Mouse (Mus musculus) CD4-positive, CD25-positive, alpha-beta regulatory T cell, adult 2 months (primary cell): ENCODE measurements around the gene Slc38a10.

Source experiments
- DNase-seq: peaks from one replicate; pipeline ENCODE4 v3.0.0-alpha.2; 2012; ENCODE audit warnings: low read depth, low spot score

The Slc38a10 gene

DNA sequence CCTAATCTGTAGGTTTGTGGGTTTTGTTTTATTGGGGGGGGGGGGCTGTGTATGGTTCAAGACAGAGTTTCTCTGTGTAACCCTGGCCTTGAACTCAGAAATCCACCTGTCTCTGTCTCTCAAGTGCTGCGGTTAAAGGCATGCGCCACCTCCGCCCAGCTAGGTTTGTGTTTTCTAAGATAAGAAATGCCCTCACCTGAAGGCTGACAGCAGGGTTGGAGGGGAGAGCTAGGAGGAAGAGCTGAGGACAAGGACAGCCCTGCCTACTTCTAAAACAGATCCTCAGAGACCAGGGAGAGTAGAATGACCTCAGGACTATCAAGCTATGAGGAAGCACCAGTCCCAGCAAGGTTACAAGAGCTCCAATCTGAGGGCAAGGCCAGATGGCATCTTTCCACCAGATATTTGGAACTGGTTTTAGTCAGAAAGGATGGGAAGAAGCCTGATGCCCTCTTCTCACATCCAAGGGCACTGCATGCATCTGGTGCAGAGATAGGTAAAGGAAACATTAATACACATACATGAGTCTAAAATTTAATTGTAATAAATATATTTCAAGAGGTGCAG, 47.6 kb downstream of the Slc38a10 start:
- no peak for DNase-seq

DNA sequence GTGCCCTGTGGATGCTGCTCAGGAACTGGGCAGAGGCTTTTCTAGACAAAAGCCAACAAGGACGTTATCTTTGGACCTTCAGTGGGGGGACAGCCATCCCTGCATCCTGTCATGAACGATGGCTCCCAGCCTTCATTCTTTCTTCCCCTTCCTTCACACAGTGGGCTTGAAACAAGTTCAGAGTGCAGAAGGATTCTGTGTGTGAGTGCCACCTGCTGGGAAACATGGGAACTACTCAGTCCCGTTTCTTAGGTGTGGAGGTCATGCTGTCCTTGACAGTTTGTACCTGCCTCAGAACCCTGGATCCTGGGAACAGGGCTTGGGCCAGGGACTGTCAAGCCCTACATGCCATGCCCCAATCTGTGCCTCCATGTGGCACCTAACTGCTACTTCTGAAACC, 50.1 kb downstream of the Slc38a10 start:
- peak; percentile 82 for DNase-seq

DNA sequence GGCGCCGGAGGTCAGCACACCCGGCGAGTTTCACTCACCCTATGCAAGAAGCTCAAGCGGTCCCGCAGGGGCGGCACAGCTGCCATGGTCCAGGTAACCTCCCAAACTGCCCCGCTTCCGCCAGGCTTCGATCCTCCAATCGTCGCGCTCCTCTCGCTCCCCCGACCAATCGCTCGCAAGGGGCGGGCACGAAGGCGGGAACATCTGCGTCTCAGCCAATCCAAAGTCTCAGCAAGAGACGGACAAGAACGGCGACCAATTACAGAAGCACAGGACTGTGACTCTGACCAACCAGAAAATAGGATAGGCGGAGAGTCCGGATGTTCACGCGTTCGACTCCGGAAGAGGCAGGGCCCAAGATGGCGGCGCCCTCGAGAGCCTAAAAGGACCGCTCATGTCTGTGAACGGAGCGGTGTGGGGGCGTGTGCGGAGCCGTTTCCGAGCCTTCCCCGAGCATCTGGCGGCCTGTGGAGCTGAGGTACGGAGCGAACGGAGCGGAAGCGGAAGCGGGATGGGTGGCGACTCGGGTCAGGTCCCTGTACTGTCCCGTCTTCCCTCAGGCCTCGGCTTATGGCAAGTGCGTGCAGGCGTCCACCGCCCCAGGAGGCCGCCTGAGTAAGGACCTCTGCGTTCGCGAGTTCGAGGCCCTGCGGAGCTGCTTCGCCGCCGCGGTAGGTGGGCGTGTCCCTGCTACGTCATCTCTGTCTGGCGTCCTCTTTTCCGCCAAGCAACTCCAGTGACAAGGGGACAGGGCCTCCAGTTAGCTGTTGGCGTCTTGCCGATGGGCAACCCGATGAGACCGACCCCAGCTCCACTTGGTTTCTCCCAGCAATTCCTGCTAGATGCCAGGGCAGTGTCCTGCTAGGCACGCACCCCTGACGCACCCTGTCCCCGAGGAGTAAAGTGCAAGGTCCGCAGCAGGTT, 52.3 kb downstream of the Slc38a10 start, which contains the start of the genes Tepsin and Ndufaf8:
Gene Tepsin, minus strand, starts transcription at position 144 of the 924 bp plus-strand sequence.
Gene Ndufaf8, plus strand, starts transcription at position 341 of the 924 bp plus-strand sequence.
- DNase-seq: peak; percentile 98

DNA sequence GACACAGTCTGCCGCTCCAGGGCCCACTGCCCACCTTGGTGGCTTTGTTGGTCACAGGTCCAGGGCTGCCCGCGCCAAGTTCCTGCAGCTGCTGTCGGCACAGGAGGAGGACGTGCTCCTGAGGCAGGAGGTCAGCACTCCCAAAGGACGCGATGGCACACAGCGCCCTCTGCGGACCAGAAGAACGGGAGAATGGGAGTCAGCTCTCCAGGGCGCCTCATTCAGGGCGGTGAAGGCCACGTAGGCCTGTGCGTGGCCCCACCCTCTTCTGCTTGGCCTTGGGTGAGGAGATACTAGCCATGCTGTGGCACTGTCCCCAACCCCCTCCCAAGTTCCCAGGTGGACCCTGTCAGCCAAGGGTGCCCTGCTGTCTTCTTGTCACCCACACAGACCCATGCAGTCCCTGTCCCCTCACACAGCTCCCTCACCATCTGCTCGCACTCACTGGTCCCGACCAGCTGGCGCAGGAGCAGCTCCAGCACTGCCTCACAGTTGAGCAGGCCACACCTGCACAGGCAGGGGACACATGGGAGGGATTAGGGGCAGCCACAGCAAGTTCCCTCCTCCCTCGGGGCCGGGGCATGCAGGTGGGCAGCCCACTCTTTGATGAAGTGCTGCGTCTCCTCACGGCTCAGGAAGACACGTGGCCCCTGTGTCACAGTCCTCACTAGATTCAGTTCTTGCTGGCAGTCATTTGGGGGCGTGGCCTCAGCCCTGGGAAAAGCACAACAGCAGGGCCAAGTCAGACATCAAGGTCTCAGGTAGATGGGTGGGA, 58.1 kb downstream of the Slc38a10 start:
- no peak for DNase-seq

DNA sequence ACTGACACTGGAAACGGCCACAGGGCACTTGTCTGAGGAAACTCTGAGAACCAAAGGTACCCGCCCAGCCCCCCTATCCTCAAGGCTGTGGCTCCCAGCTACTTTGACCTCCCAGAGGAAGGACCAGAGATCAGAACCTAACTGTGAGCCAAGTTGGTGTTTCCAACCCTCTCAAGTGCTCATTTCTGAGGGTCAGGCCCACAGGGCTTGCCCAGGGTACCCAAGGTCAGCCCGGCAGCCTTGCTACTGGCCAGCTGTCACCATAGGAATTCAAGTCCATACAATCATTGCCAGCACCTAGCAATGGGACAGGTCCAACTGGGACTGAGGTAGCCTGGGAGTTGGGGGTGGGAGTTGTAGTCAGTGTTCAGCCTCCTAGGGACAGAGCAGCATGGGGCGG, 60.5 kb downstream of the Slc38a10 start:
- DNase-seq: no peak

DNA sequence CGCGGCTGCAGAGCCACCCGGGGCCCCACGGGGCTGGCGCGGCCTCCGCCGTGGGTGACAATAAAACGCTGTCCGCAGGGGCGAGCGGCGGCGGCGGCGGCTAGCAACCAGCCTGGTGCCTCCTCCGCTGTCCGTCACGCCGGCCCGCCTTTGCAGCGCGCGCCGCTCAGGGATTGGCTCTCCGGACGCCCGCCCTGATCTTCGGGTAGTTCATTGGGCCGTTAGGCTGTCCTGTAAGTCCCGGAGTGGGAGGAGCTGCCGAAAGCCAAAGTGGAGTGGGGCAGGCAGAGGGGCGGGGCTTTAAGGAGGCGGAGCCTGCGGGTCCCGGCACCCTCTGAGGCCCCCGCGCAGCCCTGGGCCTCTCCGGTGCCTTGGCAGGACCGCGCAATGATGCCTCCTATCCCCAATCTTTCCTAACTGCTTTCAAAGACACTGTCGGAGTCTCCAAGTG, 64.4 kb downstream of the Slc38a10 start, which contains the start of gene Cep131:
Gene Cep131, minus strand, starts transcription at position 126 of the 451 bp plus-strand sequence.
- DNase-seq: peak; percentile 97

DNA sequence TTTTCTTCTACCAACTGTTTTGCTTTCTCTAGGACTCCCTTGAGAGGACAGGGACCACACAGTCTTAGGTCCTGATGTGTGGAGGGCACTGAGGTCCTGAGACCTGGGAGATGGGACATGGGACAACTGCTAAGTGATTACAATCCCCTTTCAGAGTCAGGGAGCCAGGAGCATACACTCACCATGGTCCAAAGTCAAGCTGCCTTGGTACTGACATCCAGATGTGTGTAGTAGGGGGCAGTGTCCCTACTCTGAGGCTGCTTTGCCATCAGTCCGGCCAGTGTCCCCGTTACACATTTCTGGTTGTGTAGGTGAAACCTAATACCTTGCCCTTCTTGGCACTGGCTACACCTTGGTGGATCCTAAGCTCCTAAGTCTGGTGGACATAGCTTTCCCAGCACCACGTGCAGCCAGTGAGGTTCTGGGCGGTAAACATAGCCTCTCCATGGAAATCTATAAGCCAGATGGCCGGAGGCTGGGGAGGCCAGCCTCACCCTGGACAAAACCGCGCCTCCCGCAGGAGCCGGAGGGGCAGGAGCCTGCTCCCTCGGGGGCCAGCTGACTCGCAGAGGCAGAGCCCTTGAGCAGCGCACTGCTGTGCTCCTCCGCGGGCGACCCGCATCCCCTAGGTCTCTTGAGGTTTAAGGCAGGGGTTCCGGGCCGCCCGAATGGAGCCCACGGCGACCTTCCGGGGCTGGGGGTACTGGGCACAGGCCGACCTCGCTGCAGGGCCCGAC, 65.1 kb downstream of the Slc38a10 start:
- DNase-seq: peak; percentile 52

DNA sequence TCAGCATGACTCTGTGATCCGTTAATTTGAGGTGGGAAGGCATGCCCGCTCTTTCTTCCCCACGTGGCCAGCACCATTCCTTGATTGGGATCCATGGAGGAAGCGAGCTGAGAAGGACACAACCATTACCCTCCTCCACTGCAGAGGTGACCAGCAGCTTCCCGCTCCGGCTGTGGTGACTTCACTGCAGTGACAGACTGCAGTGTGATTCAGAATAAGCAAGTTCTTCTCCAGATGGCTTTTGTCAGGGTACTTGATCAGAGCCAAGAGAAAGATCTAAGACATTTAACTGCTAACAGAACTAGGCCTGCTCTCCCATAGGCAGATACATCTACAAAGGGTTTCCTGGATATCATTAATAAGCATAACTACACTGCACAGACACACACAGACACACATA, 70.9 kb downstream of the Slc38a10 start:
- no peak for DNase-seq

DNA sequence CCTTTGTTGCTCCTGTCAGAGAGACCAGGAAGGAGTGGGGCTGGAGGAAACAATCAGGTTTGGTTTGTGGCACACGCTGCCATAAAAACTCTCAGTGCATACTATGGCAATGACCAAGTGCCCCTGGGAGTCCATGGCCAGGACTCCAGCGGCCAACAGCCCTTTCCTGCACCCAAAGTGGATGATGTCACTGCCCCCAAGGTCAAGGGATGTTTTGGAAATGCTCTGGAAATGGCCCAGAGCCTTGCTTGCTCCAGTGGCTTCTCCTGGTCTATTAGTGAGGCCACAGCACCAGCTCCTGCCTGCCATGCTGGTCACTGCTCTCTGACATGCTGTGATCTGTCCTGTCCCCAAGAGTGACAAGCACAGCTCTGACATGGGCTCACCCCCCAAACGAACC, 75.0 kb downstream of the Slc38a10 start:
- no peak for DNase-seq

DNA sequence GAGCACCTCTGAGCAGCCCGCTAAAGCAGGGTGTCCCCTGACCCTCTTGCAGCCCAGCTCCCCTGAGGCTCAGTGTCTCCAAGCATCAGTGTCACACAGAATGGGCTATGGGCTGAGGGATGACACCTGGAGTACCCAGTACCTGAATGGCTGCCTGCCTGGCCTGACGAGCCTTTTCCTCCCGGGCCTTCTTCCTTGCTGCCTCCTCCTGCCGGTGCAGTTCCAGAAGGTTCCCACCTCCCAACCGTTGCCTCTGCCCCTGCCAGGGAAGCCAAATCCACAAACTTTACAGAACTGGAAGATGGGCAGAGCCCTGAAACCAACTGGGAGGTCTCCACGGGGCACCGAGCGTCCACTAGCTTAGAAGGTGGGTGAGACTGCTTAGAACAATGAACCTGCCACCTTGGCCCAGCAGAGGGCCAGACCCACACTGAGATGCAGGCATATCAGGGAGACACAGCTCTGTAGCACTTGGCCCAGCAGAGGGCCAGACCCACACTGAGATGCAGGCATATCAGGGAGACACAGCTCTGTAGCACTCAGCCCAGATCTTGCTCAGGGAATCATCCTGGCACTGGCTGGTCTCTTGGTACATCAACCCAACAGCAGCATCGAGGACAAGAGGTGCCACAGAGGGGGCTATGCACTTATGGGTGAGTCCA, 78.0 kb downstream of the Slc38a10 start:
- no peak for DNase-seq

DNA sequence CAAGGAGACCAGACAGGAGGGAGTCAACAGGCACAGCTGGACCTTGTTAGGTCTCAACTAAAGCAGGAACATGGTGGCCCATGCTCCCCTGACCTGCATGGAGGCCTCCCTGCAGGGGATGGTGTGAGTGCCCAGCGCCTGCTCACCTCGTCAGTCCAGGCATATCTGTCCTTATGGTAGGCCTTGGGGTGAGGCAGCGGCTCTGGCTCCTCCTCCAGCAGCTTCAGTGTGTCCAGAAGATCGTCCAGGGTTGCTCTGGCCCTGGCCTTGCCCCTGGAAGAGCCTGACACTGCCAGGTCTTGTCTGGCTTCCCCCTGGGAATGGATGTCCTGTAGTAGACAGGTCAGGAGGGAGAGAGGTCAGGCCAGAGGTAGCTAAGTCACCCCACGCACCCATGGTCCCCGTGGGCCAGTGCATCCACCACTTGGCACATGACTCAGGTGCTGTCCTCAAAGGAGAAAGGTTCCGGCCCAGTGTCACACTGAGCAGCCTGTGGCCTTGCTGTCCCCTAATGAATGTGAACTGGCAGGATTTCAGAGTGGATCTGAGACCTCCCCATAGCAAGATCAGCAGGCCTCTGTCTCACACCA, 79.3 kb downstream of the Slc38a10 start:
- DNase-seq: no peak

DNA sequence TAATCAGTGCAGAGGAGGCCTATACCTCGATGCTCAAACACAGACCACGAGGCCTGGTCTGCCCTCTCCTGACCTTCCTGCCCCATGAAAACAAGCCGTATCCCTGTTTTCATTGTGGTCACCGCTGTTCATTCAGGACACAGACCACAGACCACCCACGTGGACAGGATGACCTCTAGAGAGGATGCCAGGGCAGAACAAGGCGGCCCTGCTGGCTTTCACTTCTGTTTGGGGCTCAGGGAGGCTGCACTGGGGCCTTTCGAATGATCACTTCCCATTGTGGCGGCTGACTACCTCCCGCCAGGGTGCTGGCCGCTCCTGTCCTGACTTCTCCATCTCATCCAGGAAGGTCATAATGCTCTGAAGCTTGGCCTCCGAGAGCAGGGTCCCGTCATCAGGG, 80.1 kb downstream of the Slc38a10 start:
- no peak for DNase-seq

DNA sequence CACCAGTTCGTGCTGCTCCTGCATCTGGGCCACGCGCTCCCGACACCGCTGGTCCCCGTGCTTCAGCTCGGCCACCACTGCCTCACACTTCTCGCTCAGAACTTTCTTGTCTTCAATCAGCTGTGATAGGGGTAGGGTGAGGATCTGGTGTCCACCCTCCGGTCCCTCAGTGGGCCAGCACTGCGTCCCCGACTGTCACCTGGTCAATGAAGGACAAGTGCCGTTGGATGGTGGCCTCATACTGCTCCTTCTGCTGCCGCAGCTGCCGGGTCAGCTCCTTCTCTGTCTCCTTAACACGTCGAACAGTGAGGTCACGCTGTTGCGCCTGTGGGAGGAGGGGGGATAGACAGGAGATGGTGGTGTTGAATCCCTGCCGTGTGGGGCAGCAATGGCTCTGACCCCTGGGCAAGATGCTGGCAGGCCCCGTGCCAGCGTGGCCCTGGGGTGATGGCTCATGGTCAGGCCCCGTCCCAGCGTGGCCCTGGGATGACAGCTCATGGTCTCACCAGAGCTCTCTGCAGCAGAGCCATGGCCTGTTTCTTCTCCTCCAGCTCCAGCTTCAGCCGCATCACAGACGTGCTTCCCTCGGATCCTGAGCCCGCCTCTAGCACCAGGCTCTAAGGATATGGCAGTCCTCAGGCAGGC, 80.7 kb downstream of the Slc38a10 start:
- no peak for DNase-seq

DNA sequence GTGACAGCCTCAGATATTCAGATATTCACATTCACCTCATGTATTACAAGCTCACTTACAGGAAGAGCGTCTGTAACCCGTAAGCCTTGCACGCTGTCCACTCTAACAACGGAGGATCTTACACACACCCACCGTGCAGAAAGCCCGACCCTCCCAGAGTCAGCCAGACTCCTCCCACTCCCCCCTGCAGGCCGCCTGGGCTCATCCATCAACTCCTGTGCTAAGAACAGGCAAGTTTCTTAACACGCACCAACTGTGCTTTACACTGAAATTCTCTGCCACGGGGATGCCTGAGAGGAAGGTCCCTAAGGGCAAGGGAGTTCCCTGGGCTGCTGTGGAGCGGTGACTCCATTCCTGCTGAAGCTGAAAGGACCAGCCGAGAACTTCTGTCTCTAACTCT, 81.9 kb downstream of the Slc38a10 start:
- no peak for DNase-seq

DNA sequence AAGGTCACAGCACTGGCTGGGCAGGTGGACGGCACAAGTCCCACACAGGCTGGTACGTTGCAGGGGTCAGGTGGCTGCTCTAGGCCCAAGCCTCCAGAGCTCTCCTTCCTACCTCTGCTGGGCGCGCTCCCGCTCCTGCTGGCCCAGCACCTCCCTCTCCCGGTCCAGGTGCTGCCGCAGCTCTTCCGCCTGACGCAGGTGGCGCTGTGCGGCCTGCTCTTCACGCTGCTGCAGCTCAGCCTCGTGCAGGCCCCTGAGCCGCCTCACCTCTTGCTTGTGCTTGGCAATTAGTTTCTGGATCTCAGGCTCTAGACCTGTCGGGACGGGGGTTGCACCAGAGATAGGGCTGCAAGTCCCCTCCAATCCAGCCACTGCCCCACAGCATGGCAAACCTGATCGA, 83.3 kb downstream of the Slc38a10 start:
- no peak for DNase-seq

DNA sequence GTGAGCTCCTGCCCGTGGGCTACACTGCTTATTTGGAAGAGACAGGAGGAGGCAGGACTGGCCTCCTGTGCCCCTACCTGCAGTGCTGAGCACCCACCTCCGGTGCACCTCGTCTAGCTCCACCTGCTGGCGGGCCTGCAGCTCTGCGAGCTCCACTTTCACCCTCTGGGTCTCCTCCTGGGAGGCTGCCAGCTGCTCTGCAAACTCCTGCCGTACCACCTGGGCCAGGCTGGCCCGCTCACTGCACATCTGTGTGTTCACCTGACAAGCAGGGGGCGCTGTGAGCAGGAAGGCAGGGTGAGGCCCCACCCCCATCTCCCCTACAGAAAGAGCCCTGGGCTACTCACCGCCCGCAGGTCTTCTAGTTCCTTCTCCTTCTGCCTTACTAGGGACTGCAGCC, 85.9 kb downstream of the Slc38a10 start:
- peak; percentile 57 for DNase-seq

DNA sequence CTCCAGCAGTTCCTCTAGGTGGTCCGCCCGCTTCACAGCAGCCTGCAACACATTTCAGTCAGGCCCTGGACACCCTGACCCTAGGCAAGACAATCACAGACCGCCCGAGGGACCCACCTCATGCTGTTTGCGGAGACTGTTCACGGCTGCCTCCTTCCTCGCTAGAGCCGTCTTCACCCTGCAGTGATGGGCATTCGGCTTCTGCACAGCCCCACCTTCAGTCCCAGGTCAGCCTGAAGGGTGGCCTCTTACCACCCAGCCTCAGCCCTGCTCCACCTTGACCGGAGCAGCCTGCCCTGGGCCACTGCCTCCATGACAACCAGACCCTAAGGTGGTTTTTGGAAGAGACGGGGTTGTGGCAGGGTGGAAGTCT, 86.5 kb downstream of the Slc38a10 start:
- no peak for DNase-seq

DNA sequence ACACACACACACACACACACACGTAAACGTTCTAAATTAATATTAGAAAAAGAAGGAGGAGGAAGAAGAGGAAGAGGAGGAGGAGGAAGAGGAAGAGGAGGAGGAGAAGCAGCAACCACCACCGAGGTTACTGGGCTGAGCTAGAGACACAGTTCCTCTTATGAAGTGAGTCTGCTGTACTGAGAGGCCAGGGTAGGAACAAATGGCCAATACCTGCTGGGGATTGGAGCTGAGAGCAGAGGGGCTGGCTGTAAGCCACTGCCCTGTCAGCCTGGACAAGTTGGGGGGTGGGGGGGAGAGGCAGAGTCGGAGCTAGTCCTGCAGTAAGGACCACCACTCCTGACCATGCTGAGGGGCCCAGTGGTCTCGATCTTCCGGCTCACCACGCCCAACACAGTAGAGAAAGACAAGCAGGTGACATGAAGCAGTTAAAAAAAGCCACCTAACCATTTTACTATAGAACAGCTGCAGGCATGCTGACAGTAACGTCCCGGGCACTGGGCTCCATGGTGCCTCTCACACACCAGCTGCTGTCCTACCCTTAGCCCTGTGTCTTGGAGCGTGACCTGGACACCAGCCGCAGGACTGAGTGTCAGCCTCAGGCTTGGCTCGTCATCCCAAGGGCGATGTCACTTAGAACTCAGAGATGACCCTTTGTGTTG, 87.0 kb downstream of the Slc38a10 start:
- no peak for DNase-seq

DNA sequence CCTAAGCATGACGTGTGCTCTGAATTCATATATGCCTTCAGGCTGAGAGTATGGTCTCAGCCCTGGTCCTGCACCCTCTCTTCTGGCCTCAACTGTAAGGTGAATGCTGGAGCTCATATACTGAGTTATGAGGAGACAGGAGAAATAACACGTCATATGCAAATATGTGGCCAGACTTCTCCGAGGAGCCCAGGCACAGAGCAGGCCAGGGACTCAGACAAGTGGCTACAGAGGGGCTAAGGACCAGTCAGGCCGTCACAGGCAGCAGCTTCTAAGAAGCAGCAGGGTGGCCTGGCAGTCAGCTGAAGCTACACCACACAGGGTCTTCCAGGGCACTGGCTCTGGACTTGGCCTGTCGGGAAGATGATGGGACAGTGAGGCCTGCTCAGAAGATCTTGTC, 87.8 kb downstream of the Slc38a10 start:
- DNase-seq: no peak
